Mouse (Mus musculus) C2C12 (cell line): ENCODE measurements around the gene Catsper4.

ENCODE experiments used
- CEBPB ChIP-seq: IDR thresholded peaks from one replicate; pipeline ENCODE4 v1.6.1; 2011; ENCODE audit warnings: low read depth, mild to moderate bottlenecking, control low read depth, moderate library complexity
- CTCF ChIP-seq: IDR thresholded peaks from one replicate; pipeline ENCODE4 v1.5.1; 2011; ENCODE audit not compliant: control insufficient read depth, insufficient read depth, insufficient read length
- FOSL1 ChIP-seq: IDR thresholded peaks from one replicate; pipeline ENCODE4 v1.8.0; 2011; ENCODE audit warnings: mild to moderate bottlenecking, low read length; ENCODE audit not compliant: poor library complexity, insufficient read depth, severe bottlenecking
- MAX ChIP-seq: IDR thresholded peaks from one replicate; pipeline ENCODE4 v1.6.1; 2011; ENCODE audit warnings: mild to moderate bottlenecking, control low read depth
- MYOD1 ChIP-seq: IDR thresholded peaks from one replicate; pipeline ENCODE4 v1.6.1; 2011; ENCODE audit warnings: low read depth; ENCODE audit not compliant: control insufficient read depth, insufficient read length
- MYOG ChIP-seq: IDR thresholded peaks from one replicate; pipeline ENCODE4 v1.6.1; 2011; ENCODE audit not compliant: control insufficient read depth, insufficient read length; ENCODE audit errors: extremely low read depth
- USF1 ChIP-seq: IDR thresholded peaks from one replicate; pipeline ENCODE4 v1.6.1; 2011; ENCODE audit warnings: low read depth, mild to moderate bottlenecking, control low read depth, moderate library complexity

GRCm38 (mm10) chr4:134249651-134250050 is 22.5 kb upstream of the Catsper4 start:
- peak; percentile 96 for TF ChIP-seq CTCF
- no peak for TF ChIP-seq CEBPB
- TF ChIP-seq MAX: no peak
- no peak for TF ChIP-seq MYOG
- TF ChIP-seq USF1: no peak
- TF ChIP-seq FOSL1: no peak
- no peak for TF ChIP-seq MYOD1
